Mouse (Mus musculus) spleen, adult 18-20 months (tissue): ENCODE measurements around the gene P3h4.

Experiments
- DNase-seq, 2 experiments: peaks; one replicate each; pipeline ENCODE4 v3.0.0; 2022; ENCODE audit warnings: mixed read lengths in 2 of 2

Gene P3h4

DNA sequence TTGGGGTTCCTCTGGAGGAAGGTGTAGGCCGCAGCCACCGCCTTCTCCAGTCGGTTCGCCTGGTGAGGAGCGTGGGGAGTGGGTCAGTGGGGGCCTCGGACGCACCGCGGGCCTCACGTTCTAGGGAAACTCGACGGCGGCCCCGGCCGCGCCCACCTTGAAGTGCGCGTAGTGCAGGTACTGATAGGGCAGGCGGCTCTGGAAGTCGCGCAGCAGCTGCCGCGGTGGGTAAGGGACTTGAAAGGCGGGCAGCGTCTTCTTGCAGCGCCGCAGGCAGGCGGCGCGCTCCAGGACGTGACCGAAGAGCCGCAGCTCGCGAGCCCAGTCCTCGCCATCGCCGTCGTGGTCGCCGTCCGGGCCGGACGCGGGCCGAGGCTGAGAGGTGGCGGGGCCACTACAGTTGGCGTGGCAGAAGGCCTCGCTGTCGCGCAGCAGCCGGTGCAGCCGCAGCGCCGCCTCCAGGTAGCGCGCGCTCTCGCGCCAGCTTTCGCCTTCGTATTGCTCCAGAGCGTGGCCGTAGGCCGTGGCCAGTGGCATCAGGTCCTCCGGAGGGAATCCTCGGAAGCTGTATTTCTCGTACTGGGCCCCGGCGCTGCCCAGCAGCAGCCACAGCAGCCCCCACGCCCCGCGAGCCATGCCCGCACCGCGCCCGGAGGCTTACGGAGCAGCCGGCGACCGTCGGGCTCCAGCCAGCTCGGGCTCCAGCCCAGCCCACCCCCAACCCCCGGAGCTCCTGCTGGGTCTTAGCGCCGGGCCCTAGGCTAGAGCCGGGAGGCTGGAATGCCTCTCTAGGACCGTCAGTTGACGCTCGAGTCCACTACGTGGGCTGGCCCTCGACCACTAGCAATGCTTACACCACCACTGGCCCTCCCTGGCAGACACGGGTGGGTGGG lies at the start of gene P3h4:
Gene P3h4, minus strand, starts transcription at position 816 of the 893 bp plus-strand sequence.
- DNase-seq, result peak in 1 of 2 experiments; percentile 63

DNA sequence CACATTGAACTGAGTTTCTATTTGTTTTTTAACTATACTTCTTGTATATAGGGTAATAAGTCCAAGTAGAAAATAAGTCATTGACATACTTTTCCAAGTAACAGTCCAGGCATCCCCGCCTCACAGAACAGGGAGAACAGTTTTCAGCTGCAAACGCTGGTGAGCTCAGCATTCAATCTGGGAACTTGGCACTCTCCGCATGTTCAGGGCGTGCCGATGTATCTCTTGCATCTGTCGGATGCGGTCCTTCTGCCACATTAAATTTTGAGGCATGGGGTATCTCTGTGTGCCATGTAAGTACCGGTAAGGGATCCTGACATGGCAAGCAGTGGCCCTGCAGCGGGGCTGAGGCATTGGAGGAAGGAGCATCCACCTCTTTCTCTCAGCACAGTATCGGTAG lies 48.1 kb upstream of the P3h4 start:
- DNase-seq, result no peak

DNA sequence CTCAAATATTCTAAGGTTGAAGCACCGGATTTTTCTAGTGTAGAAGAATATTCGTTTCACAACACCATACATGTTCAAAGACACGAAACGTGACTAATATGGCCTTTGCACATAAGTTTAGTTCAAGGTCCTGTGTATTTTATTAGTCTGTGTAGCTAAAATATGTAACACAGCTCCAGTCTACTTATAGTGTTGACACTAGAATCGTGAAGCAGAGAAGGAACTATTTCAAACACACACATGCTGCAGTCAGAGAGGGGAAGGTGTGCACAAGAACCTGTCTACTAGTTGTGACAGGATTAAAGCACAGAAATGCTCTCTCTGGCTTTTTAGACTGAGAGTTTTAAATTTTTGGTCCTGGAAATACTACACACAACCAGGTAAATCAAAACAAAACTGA lies 43.1 kb upstream of the P3h4 start:
- DNase-seq, result no peak

DNA sequence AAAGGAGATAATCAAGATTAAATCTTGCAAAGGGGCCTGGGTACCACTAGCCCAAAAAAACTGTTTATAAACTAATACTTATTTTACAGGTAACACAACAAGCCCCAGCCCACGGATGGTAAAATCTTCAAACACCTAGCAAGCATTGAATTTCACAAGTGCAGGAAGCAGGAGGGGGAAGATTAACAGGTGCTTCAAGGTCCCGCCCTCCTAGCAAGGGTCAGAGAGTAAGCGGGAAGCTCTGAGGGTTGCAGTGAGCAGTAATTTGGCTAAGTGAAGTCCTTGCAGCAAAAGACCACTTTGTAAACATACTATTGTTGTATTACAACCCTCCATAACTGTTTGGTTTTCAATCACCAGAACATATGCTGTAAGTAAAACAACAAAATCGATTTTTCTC lies 42.6 kb upstream of the P3h4 start:
- DNase-seq, result no peak

DNA sequence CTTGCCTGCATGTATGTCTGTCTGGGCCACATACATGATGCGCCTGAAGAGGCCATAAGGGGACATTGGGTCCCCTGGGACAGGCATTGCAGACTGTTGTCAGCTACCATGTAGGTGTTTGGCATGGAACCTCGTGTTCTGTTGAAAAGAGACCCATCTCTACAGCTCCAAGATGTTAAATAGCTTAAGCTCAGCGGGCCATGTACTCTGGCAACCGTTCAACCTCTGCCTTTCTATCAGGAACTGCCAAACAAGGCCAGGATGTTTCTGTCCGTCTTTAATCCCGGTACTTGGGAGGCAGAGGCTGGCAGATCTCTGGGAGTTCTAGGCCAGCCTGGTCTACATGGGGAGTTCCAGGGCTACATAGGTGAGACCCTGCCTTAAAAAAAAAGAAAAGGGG lies 28.0 kb upstream of the P3h4 start:
- no peak for DNase-seq

DNA sequence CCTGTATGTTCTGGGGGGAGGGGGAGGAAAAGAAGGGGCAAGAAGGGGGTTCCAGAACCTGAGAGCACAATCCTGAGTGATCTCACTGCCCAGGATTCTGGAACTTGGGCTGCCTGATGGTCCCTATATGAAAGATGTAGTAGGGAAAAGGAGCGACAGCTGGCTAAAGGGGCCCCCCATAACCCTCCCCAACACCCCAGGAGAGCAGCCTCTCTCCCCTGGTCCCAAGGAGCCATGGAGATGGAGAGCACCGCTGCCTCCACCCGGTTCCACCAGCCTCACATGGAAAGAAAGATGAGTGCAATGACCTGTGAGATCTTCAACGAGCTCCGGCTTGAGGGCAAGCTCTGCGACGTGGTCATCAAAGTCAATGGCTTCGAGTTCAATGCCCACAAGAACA lies 27.2 kb upstream of the P3h4 start, which contains the start of the genes Nt5c3b and Klhl10:
Gene Nt5c3b, minus strand, starts transcription at position 12 of the 400 bp plus-strand sequence.
Gene Klhl10, plus strand, starts transcription at position 121 of the 400 bp plus-strand sequence.
- no peak for DNase-seq

DNA sequence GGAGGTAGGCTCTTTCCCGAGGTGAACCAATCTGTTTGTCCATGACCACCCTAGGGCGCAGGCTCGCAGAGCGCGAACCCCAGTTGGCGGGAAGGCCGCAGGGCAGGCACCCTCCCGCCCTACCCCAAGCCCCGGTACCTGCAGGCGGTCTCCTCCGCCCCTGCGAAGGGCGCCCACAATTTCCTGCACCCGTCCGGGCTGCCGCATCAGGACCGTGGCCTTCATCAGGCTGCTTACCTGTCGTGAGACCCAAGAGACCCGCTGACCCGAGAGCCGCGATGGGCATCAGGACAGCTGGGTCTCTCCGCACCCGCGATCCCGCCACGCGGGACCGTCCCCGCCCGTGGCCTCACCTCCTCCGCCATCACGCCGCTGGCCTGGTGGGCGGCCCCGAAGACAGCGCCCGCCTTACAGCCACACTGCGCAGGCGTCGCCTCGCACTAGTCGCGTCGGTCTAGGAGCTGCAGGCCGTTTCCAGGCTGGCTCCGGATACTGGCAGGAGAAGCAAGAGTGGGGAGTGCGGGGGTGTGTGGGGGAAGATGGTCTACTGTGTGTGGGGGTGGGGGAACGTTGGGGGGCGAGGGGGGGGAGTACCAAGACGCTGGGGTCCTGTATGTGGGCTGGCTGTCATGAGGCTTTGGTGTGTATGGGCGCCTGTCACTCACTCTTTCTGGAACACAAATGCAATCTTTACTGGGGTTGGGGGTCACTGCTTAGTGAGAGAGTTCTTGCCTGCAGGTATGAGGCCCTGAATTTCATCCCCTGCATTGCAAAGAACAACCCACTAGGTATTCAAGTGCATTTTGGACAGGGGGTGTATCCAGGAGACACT lies 26.3 kb upstream of the P3h4 start:
- peak; percentile 71 to 85 for DNase-seq

DNA sequence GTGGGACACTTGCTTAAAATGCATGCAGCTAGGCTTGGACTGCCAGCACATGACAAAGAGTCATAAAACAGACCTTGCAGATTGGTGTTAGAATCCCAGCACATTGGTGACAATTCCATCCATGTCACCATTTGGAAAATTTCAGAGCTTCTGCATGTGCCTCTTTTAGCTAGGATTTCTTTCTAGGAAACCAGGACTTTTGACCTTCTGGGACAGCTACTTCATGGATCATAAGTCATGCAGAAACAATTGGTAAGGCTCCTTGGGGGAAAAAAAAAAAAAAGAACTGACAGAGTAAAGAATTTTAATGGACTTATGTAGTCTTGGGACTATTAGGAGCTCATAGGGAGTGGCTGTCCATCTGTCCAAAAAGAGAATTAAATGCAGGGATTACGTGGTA lies 23.3 kb upstream of the P3h4 start:
- DNase-seq, result no peak

DNA sequence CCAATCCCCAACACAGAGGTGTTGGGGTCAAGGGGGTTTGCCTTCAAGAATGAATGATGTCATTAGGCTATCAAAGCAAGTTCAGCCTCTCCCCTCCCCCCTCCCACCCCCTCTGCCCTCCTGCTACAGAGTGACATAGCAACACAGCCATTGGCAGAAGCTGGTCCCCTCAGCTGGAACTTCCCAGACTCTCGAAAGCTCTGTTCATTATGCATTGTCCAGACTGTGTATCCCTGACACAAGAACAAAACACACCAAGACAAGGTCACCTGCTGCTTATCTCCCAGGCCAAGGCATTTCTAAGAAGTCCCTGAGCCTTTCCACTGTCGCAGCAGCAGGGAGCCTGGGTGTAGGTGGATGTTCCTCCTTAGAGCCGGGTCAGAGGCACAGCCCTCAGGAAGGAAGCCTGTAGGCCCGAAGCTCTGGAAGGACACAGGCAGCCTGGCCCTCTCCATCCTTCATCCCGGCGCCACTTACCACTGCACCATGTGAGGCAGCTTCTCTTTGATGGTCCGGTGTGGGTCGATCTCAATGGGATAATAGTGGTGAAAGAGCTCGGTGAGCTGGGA lies 21.1 kb upstream of the P3h4 start:
- no peak for DNase-seq

DNA sequence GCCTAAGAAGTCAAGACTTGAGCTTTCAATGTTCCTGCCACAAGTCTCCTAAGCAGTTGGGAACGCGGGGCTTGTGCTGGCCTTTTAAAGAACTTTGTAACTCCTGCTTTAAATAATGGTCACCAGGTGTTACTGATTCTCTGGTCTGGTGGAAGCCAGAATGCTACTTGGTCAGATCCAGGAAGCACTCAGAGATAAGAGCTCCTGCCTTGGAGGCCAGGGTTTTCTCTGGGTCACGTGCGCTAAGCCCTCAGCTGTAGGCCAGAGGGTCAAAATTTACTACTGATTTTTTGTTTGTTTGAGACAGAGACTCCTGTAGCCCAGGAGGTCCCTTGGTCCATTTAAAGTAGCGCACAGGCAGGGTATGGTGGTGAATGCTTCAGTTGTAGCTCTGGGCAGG lies 17.4 kb upstream of the P3h4 start:
- DNase-seq, result no peak

DNA sequence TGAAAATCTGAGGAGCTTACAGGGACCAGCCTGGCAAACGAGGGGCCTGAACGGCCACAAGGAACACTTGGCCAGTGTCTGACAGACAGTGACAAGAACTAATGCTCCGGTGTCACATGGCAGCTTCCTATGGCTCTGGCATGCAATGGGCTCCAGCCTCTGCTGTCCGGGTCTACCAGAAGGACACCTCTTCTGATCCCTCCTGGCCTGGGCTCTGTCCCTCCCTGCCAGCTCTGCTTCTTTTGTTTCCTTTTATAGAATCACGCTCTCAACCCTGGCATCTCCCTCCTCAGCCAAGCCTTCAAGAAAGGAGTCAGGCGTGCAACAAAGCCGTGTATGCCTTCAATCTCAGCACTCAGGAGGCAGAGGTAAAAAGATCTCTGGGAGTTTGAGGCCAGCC lies 15.4 kb upstream of the P3h4 start:
- DNase-seq, result no peak

DNA sequence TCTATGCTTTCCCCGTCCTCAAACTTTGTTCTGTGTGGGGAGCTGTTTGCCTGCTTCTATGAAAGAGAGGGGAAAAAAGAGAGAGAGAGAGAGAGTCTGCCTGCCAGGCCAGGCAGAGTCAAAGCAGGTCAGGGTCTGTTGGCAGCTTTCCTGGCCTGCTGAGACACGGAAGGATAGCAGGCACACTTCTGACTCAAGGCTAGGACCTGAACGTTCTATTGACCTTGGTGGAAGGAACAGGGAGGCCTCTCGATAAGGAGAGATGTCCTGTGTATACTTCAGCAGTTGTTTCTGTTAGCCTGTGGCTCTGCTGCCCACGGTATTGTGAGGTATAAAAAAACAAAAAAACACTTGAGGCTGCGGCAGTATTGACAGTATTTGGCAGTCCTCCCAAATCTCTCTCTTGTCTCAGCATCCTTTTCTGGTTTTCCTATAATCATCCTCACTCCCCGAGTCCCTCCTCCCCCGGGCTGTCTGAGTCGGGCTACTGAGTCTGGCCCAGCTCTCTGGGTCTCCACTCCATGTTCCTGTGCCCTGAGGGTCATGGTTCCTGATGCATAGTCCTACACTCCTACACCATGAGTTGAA lies 14.1 kb upstream of the P3h4 start:
- DNase-seq, result no peak

DNA sequence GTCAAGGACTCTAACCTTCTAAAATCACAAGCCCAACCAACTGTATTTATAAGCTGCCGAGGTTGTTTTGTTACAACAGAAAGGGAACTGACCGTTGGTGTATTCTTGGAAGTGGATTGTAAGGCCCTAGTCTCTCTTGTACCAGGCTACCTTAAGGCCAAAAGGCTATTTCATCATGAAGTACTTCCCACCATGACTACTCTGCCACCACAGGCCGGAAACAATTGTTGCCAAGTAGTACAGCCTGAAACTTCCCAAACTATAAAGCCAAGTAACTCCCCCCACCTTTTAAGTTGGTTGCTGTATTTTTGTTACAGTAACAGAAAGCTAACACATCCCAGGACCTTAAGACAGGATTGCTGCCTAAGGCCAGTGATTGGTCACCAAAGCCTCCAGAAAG lies 12.2 kb upstream of the P3h4 start:
- no peak for DNase-seq

DNA sequence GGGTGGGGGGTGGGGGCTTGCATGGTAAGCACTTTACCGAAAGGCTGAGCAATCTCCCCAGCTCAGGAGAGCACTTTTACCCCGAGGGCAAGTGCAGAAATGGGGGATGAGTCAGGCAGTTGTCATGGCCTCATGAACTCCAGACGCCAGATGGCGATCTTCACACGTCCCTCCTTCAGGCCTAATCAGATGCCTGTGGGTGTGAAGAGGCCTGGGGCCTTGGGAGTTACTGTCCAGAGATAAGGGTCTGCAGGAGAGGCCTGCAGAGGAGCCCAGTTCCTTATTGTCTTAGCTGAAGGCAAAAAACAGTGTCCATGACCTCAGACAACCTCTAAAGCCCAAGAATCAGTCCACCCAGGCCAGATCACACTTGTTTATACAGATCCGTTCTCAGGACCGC lies 11.2 kb upstream of the P3h4 start:
- peak; percentile 44 to 68 for DNase-seq

DNA sequence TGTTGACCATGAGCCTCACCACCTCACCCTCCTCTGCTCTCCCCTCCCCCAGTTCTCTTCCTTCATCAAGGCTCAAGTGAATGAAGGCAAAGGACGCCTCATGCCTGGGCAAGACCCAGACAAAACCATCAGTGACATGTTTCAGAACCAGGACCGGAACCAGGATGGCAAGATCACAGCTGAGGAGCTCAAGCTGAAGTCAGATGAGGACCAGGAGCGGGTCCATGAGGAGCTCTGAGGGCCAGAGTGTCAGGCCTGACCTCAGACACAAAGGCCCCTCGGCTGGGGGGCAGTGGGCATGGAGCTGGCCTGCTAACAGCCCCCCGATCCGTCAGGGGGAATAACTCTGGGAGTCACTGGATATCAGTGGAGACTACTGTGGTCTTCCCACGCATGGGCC lies 9.2 kb upstream of the P3h4 start:
- DNase-seq, result no peak

DNA sequence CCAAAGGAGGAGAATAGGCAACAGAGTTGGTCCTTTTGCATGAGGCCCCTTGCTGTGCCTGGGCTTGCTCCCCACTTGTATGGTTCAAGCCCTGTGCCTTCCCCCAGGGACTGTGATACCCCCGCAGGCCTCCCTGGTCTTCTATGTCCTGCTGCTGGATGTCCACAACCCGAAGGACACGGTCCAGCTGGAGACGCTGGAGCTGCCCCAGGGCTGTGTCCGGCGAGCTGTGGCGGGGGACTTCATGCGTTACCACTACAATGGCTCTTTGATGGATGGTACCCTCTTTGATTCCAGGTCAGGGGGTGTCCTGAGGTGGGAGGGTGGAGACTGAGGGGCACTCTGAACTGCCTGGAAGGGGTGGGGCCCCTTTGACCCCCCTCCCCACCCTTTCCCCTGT lies 6.9 kb upstream of the P3h4 start:
- DNase-seq, result no peak

DNA sequence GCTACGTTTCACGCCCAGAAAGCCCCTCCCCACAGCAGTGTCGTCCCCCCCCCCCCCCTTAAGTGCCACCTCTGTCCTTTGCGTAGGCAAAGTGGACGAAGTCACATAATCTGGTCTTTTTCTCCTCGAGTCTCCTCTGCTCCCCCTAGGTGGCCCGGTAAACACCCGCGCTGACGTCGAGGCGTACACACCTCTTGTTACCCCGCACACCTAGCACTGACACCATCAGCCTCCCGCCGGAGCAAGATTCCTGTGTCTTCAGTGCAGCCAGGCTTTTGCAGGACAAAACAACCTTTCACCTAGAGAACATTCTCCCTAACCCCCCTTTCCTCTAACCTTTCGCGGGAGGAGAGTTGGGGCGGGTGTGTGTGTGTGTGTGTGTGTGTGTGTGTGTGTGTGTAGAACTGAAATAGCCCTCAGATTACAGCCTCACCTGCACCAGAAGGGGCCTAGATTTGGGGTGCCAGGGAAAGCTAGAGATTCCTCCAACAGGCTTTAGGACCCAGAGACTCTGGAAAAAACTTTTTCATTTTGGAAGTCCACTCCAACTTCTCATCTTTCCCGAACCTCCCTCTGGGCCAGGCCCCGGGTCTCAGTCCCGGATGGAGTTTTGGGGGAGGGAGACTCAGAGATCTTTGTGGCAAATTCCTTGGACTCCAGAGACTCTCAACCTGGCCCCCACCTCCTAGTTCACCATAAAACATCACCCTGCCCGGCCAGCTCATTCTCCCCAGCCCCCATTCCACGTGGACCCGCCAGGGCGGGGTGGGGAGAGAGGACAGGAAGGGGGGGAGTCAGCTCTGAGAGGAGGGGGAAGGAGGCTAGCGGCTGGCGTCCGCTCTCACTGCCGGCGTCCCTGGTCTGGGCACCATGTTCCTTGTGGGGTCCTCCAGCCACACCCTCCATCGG lies 532 bp upstream of the P3h4 start, which contains the start of gene Fkbp10:
Gene Fkbp10, plus strand, starts transcription at position 784 of the 909 bp plus-strand sequence.
- DNase-seq, result no peak

DNA sequence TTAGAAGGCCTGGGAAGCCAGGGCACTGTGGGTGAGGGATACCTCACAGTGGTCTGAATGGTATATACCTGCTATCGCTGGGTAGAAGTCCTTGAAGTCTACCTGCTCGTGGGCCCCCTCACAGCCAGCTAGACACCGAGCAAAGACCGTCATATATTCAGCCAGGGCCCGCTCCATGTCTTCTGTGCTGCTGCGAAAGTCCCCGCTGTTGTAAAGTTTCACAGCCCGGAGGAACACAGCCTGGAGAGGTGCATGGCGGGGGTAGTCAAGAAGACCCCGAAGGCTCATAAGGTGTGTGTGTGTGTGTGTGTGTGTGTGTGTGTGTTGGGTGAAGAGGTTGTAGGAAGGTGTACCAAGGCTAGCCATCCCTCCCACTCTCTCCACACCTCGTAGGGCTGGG lies 1.1 kb downstream of the P3h4 start:
- DNase-seq, result no peak

DNA sequence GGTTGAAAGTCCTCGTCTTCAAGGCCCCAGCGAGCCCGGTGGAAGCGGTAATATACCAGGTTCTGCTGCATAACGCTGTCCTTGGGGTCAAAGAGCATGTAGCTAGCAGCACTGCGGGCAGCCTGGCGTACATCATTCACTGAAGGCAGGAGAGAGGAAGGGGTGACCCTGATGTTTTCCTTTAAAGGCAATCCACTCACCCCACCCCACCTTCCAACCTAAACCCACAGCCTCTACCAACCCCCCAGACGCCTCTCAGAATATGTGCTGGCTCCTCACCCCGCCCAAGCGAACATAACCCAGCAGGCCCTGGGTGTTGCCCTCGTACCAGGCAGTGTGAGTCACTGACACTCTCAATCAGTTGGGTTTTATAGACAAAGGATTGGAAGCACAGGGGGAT lies 2.9 kb downstream of the P3h4 start:
- DNase-seq, result no peak

DNA sequence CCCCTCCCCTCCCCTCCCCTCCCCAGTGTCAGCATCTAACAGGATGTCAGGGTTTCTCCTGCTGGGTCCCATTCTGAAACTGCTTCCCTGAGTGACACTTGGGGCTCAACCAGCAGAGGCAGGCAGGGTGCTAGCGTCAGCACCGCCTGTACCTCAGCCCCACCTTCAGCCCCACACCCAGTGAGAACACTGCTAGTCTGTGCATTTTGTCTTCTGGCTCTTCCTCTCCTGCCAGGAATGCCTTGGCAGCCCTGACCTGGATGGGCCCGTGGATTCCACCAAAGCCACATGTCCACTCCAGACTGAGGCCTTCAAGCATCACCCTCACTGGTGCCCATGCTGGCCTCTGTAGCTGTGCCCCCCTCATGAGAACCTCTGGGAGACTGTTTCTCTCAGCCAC lies 5.0 kb downstream of the P3h4 start:
- no peak for DNase-seq

DNA sequence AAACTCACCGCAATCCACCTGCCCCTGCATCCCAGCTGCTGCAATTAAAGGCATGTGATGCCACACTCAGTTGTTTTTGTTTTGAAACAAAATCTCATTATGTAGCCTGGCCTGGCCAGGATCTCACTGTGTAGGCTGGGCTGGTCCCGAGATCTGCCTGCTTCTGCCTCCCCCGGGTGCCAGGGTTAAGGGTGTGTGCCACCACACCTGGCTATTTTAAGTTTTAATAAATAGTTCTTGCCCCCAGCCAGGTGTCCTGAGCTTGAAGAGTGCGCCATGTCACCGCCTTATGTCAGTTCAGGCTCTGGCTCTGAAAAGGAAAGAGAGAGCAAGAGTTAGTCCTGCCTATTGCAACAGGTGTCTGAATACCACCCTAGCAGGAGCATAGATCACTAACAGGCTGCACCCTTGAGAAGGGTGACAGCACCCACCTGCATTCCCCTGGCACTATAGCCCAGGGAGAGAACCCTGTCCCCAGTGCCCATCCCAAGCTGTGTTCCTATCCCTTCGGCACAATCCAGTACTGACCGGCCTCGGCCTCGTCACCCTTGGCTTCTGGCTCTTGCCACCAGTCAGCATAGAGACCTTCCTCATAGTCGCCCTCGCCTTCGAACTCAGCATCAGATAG lies 5.7 kb downstream of the P3h4 start:
- no peak for DNase-seq
